Mouse (Mus musculus) frontal cortex, postnatal 10 days (tissue): ENCODE measurements around the gene Smtnl2.
"Not testable (repeated sequence)": the region's sequence is repeated elsewhere in the genome, so short reads cannot be mapped to it uniquely, and the experiment has no call there.

Source experiments
- DNase-seq, 2 experiments: peaks; one replicate each; pipeline ENCODE4 v3.0.0; 2022; ENCODE audit warnings: low spot score in 2 of 2, mixed read lengths in 1 of 2

Smtnl2 gene

GRCm38 (mm10) chr11:72411093-72411921, at the start of gene Smtnl2:
Gene Smtnl2, minus strand, starts transcription at chr11:72411713.
- peak in 1 of 2 experiments; percentile 46 for DNase-seq

GRCm38 (mm10) chr11:72458502-72458901, 47.0 kb upstream of the Smtnl2 start:
- no peak for DNase-seq

- no peak for DNase-seq
Observed at GRCm38 (mm10) chr11:72457995-72458496, 46.5 kb upstream of the Smtnl2 start.

GRCm38 (mm10) chr11:72455694-72456093, 44.2 kb upstream of the Smtnl2 start:
- DNase-seq: peak in 1 of 2 experiments; percentile 45

GRCm38 (mm10) chr11:72453105-72453953, 41.8 kb upstream of the Smtnl2 start:
- DNase-seq: no peak

GRCm38 (mm10) chr11:72452140-72452665, 40.7 kb upstream of the Smtnl2 start:
- no peak for DNase-seq

GRCm38 (mm10) chr11:72447475-72447874, 36.0 kb upstream of the Smtnl2 start:
- DNase-seq: no peak

GRCm38 (mm10) chr11:72446311-72447105, 35.0 kb upstream of the Smtnl2 start:
- DNase-seq: no peak

- DNase-seq: peak; percentile 96 to 98
Observed at GRCm38 (mm10) chr11:72440965-72441664, 29.6 kb upstream of the Smtnl2 start, which contains the start of gene Mybbp1a. Gene Mybbp1a, plus strand, starts transcription at chr11:72441355.

GRCm38 (mm10) chr11:72440597-72440964, 29.1 kb upstream of the Smtnl2 start:
- not testable (repeated sequence) for DNase-seq

- DNase-seq: no peak
Observed at GRCm38 (mm10) chr11:72438411-72438810, 26.9 kb upstream of the Smtnl2 start.

GRCm38 (mm10) chr11:72436756-72437650, 25.5 kb upstream of the Smtnl2 start:
- DNase-seq: no peak

- no peak for DNase-seq
Observed at GRCm38 (mm10) chr11:72436271-72436670, 24.8 kb upstream of the Smtnl2 start.

GRCm38 (mm10) chr11:72435694-72436045, 24.2 kb upstream of the Smtnl2 start:
- no peak for DNase-seq

GRCm38 (mm10) chr11:72434963-72435693, 23.6 kb upstream of the Smtnl2 start, which contains the start of gene Ggt6:
Gene Ggt6, plus strand, starts transcription at chr11:72435526.
- DNase-seq: no peak

- DNase-seq: not testable (repeated sequence)
Observed at GRCm38 (mm10) chr11:72430311-72431068, 19.0 kb upstream of the Smtnl2 start.

- DNase-seq: peak in 1 of 2 experiments; percentile 64
Observed at GRCm38 (mm10) chr11:72429288-72429690, 17.8 kb upstream of the Smtnl2 start.

- peak in 1 of 2 experiments; percentile 61 for DNase-seq
Observed at GRCm38 (mm10) chr11:72428694-72429093, 17.2 kb upstream of the Smtnl2 start.
